Mouse (Mus musculus) CH12.LX (cell line): ENCODE measurements at regions not wholly inside any gene's neighbourhood (a gene's known extent, or its start where the extent isn't known, plus 50 kb on each side); places are given as distances from the start of the nearest gene placed in this dataset.

ENCODE experiments used
- CHD2 ChIP-seq: IDR thresholded peaks from 2 replicates; pipeline ENCODE4 v1.6.1; 2011; ENCODE audit warnings: low read length, improper control_type of control experiment
- CTCF ChIP-seq, 2 experiments: IDR thresholded peaks in 1 of 2; conservative IDR thresholded peaks in 1 of 2; 2 replicates each; pipeline ENCODE4 v1.5.1; 2011 to 2012; ENCODE audit warnings: low read depth in 2 of 2, low read length in 2 of 2, improper control_type of control experiment in 1 of 2, inconsistent platforms in 1 of 2, mild to moderate bottlenecking in 1 of 2, moderate library complexity in 1 of 2
- ELF1 ChIP-seq: IDR thresholded peaks from 2 replicates; pipeline ENCODE4 v1.6.1; 2014; ENCODE audit warnings: low read depth, mild to moderate bottlenecking, inconsistent platforms, low read length, improper control_type of control experiment
- EP300 ChIP-seq: IDR thresholded peaks from 2 replicates; pipeline ENCODE4 v1.6.1; 2011; ENCODE audit warnings: low read length, improper control_type of control experiment
- IRF4 ChIP-seq: IDR thresholded peaks from 2 replicates; pipeline ENCODE4 v1.6.1; 2014; ENCODE audit warnings: low read depth, mild to moderate bottlenecking, inconsistent platforms, low read length, improper control_type of control experiment
- JUND ChIP-seq: conservative IDR thresholded peaks from 2 replicates; pipeline ENCODE4 v1.6.1; 2011; ENCODE audit warnings: low read depth, low read length, improper control_type of control experiment
- KAT2A ChIP-seq: IDR thresholded peaks from 2 replicates; pipeline ENCODE4 v1.6.1; 2012; ENCODE audit warnings: low read length, improper control_type of control experiment, inconsistent platforms; ENCODE audit not compliant: insufficient replicate concordance
- MAX ChIP-seq: IDR thresholded peaks from 2 replicates; pipeline ENCODE4 v1.6.1; 2011; ENCODE audit warnings: low read length, improper control_type of control experiment
- NRF1 ChIP-seq: IDR thresholded peaks from 2 replicates; pipeline ENCODE4 v1.6.1; 2014; ENCODE audit warnings: low read depth, mild to moderate bottlenecking, inconsistent platforms, low read length, improper control_type of control experiment, moderate library complexity
- POLR2A ChIP-seq: IDR thresholded peaks from 2 replicates; pipeline ENCODE4 v1.6.1; 2011; ENCODE audit warnings: low read depth, mild to moderate bottlenecking, improper control_type of control experiment, low read length
- POLR2AphosphoS2 ChIP-seq: IDR thresholded peaks from 2 replicates; pipeline ENCODE4 v1.6.1; 2011; ENCODE audit warnings: low read depth, low read length, improper control_type of control experiment
- SMC3 ChIP-seq: IDR thresholded peaks from 2 replicates; pipeline ENCODE4 v1.6.1; 2011; ENCODE audit warnings: low read depth, low read length, improper control_type of control experiment
- TBP ChIP-seq: conservative IDR thresholded peaks from 2 replicates; pipeline ENCODE4 v1.6.1; 2011; ENCODE audit warnings: low read depth, low read length, improper control_type of control experiment
- USF1 ChIP-seq: IDR thresholded peaks from 2 replicates; pipeline ENCODE4 v1.6.1; 2014; ENCODE audit warnings: low read depth, mild to moderate bottlenecking, inconsistent platforms, low read length, improper control_type of control experiment

GRCm38 (mm10) chr2:93112320-93112719 lies 66.4 kb upstream of the Prdm11 start:
- TF ChIP-seq EP300: no peak
- TF ChIP-seq IRF4: no peak
- TF ChIP-seq POLR2A: no peak
- TF ChIP-seq ELF1: no peak
- no peak for TF ChIP-seq CHD2
- no peak for TF ChIP-seq CTCF (conservative IDR thresholded peaks at IDR 0.05 in 1 of 2, IDR thresholded peaks at IDR 0.05 in 1 of 2; ENCODE audit: low read depth in 2 of 2, low read length in 2 of 2)
- TF ChIP-seq MAX: no peak
- no peak for TF ChIP-seq POLR2AphosphoS2
- TF ChIP-seq JUND: no peak
- TF ChIP-seq TBP: no peak
- TF ChIP-seq USF1: no peak
- TF ChIP-seq NRF1: no peak
- no peak for TF ChIP-seq SMC3
- no peak for TF ChIP-seq KAT2A
